Mouse (Mus musculus) limb, embryonic 13.5 days (tissue): Measurements from ENCODE around the gene H2-Ob. TPM values are rescaled to one million over a fixed set of nuclear protein-coding genes. Genes with fewer than 3 reads are reported as not detected.

Experiments
- ATAC-seq: fragments of 200-750 bp; cut with Nextera tagmentation; 2 replicates; pipeline ENCODE4 v1.8.0; 2017; ENCODE audit warnings: low read depth, moderate number of reproducible peaks, moderate TSS enrichment; ENCODE audit not compliant: low FRiP score
- H3K27ac ChIP-seq: fragments of 300-500 bp; sonication (generic); 2 replicates; pipeline ENCODE4 v1.5.1; 2015; ENCODE audit warnings: inconsistent platforms, mild to moderate bottlenecking, moderate library complexity
- H3K27me3 ChIP-seq: fragments of 300-500 bp; sonication (generic); 2 replicates; pipeline ENCODE4 v1.6.1; 2015; ENCODE audit warnings: mild to moderate bottlenecking, inconsistent platforms
- H3K36me3 ChIP-seq: fragments of 300-500 bp; sonication (generic); 2 replicates; pipeline ENCODE4 v1.6.1; 2015; ENCODE audit warnings: inconsistent platforms, mild to moderate bottlenecking, moderate library complexity
- H3K4me1 ChIP-seq: fragments of 300-500 bp; sonication (generic); 2 replicates; pipeline ENCODE4 v1.6.1; 2015; ENCODE audit warnings: inconsistent platforms
- H3K4me2 ChIP-seq: fragments of 300-500 bp; sonication (generic); replicated peaks from 2 replicates; pipeline ENCODE4 v1.6.1; 2015; ENCODE audit warnings: inconsistent platforms, mild to moderate bottlenecking, moderate library complexity
- H3K4me3 ChIP-seq: fragments of 300-500 bp; sonication (generic); 2 replicates; pipeline ENCODE4 v1.5.1; 2015; ENCODE audit warnings: moderate library complexity, mild to moderate bottlenecking, inconsistent platforms
- H3K9ac ChIP-seq: fragments of 300-500 bp; sonication (generic); 2 replicates; pipeline ENCODE4 v1.6.1; 2015; ENCODE audit warnings: mild to moderate bottlenecking, inconsistent platforms
- H3K9me3 ChIP-seq: fragments of 300-500 bp; sonication (generic); 2 replicates; pipeline ENCODE4 v1.6.1; 2016; ENCODE audit warnings: inconsistent platforms
- WGBS: fragments of 180-500 bp; shearing (Covaris S2); methylation state at CpG from one replicate; pipeline ENCODE4 v1.1.7; 2015; 5-methylcytosine and 5-hydroxymethylcytosine counted together
- polyA plus RNA-seq: library from polyadenylated mRNA; unstranded; fragments of >200 nt; fragmentation: Nextera tagmentation; extraction: Ambion mirVana; gene quantifications from 2 replicates; pipeline ENCODE4 v1.2.1, GENCODE M21; 2015

Gene H2-Ob
- polyA plus RNA-seq, 1 experiment from 2014 or later, result not detected

- H3K9me3 ChIP-seq, result no peaks in the 10 kb centered on the region
- H3K4me2 ChIP-seq, result no peak overlapping the region
- H3K36me3 ChIP-seq, result no peaks in the 10 kb centered on the region
- peaks cover 88% of the 10 kb centered on the region for H3K27me3 ChIP-seq
- no peak overlapping the region for H3K9ac ChIP-seq
- 85% methylated on average over 16 of the region's 16 CpGs for WGBS
- peaks cover 27% of the 10 kb centered on the region for H3K4me1 ChIP-seq
- no peak overlapping the region for H3K4me3 ChIP-seq
- ATAC-seq, result no peak
- H3K27ac ChIP-seq, result no peak overlapping the region
These were observed 37.8 kb upstream of the H2-Ob start for GRCm38 (mm10) chr17:34200772-34201505.

- peaks cover 88% of the 10 kb centered on the region for H3K27me3 ChIP-seq
- no peaks in the 10 kb centered on the region for H3K9me3 ChIP-seq
- peaks cover 27% of the 10 kb centered on the region for H3K4me1 ChIP-seq
- WGBS, result 73% methylated on average over 7 of the region's 7 CpGs
- no peak for ATAC-seq
- no peaks in the 10 kb centered on the region for H3K36me3 ChIP-seq
- no peak overlapping the region for H3K9ac ChIP-seq
- no peak overlapping the region for H3K4me3 ChIP-seq
- H3K4me2 ChIP-seq, result no peak overlapping the region
- no peak overlapping the region for H3K27ac ChIP-seq
These were observed 37.1 kb upstream of the H2-Ob start for GRCm38 (mm10) chr17:34201506-34202055.

GRCm38 (mm10) chr17:34202760-34203442, 35.8 kb upstream of the H2-Ob start:
- peaks cover 16% of the 10 kb centered on the region for H3K4me1 ChIP-seq
- 83% methylated on average over 4 of the region's 4 CpGs for WGBS
- H3K9me3 ChIP-seq, result no peaks in the 10 kb centered on the region
- no peak overlapping the region for H3K4me2 ChIP-seq
- H3K9ac ChIP-seq, result no peak overlapping the region
- no peak overlapping the region for H3K4me3 ChIP-seq
- H3K36me3 ChIP-seq, result no peaks in the 10 kb centered on the region
- no peak overlapping the region for H3K27ac ChIP-seq
- H3K27me3 ChIP-seq, result peaks cover 84% of the 10 kb centered on the region
- no peak for ATAC-seq

GRCm38 (mm10) chr17:34203444-34203843, 35.3 kb upstream of the H2-Ob start, which contains the start of gene Tap2:
Gene Tap2 (plus strand): TSS chr17:34203527.
- H3K27ac ChIP-seq, result no peak within 1 kb of the TSS
- peak within 1 kb of the TSS; percentile 69 for H3K4me3 ChIP-seq
- H3K9ac ChIP-seq, result peak within 1 kb of the TSS; percentile 76
- H3K4me1 ChIP-seq, result peaks cover 10% of the 10 kb centered on the region
- no peak for ATAC-seq
- no peaks in the 10 kb centered on the region for H3K9me3 ChIP-seq
- WGBS, result 65% methylated on average over 5 of the region's 5 CpGs
- H3K27me3 ChIP-seq, result peaks cover 82% of the 10 kb centered on the region
- no peaks in the 10 kb centered on the region for H3K36me3 ChIP-seq
- H3K4me2 ChIP-seq, result peak within 1 kb of the TSS; percentile 86

- H3K36me3 ChIP-seq, result no peaks in the 10 kb centered on the region
- H3K4me3 ChIP-seq, result peak overlapping the region; percentile 69
- ATAC-seq, result peak; percentile 64
- 0 out of 2 replicates have a peak, but pooled peaks cover under 1% of the 10 kb centered on the region for H3K9me3 ChIP-seq
- no peak overlapping the region for H3K27ac ChIP-seq
- H3K9ac ChIP-seq, result peak overlapping the region; percentile 76
- peaks cover 82% of the 10 kb centered on the region for H3K27me3 ChIP-seq
- peak overlapping the region; percentile 86 for H3K4me2 ChIP-seq
- H3K4me1 ChIP-seq, result peaks cover 10% of the 10 kb centered on the region; the same call in 1 of the 2 replicates
- WGBS, result under 1% methylated on average over 44 of the region's 44 CpGs
These were observed 34.2 kb upstream of the H2-Ob start for GRCm38 (mm10) chr17:34204303-34205010.

- Histone ChIP-seq H3K27ac (no peak overlapping the region), H3K9ac (peak overlapping the region; percentile 76), H3K4me3 (peak overlapping the region; percentile 69), H3K36me3 (no peaks in the 10 kb centered on the region), H3K27me3 (peaks cover 84% of the 10 kb centered on the region), H3K9me3 (peaks cover 5% of the 10 kb centered on the region; the same call in 1 of the 2 replicates), H3K4me1 (peaks cover 10% of the 10 kb centered on the region; the same call in 1 of the 2 replicates), H3K4me2 (peak overlapping the region; percentile 86)
- no peak for ATAC-seq
- 16% methylated on average over 18 of the region's 18 CpGs for WGBS
These were observed 33.5 kb upstream of the H2-Ob start for GRCm38 (mm10) chr17:34205021-34205745.

GRCm38 (mm10) chr17:34205746-34206176, 32.9 kb upstream of the H2-Ob start:
- Histone ChIP-seq H3K4me1 (peaks cover 10% of the 10 kb centered on the region; the same call in 1 of the 2 replicates), H3K4me3 (peak overlapping the region; percentile 69), H3K27ac (no peak overlapping the region), H3K4me2 (peak overlapping the region; percentile 86), H3K9ac (no peak overlapping the region), H3K27me3 (peaks cover 84% of the 10 kb centered on the region), H3K9me3 (peaks cover 5% of the 10 kb centered on the region; the same call in 1 of the 2 replicates), H3K36me3 (no peaks in the 10 kb centered on the region)
- 20% methylated on average over 9 of the region's 9 CpGs for WGBS
- ATAC-seq, result no peak

- no peak overlapping the region for H3K4me2 ChIP-seq
- no peak overlapping the region for H3K27ac ChIP-seq
- peaks cover 10% of the 10 kb centered on the region; the same call in 1 of the 2 replicates for H3K4me1 ChIP-seq
- H3K4me3 ChIP-seq, result no peak overlapping the region
- WGBS, result 84% methylated on average over 5 of the region's 5 CpGs
- peaks cover 5% of the 10 kb centered on the region; the same call in 1 of the 2 replicates for H3K9me3 ChIP-seq
- H3K9ac ChIP-seq, result no peak overlapping the region
- ATAC-seq, result no peak
- H3K36me3 ChIP-seq, result no peaks in the 10 kb centered on the region
- peaks cover 84% of the 10 kb centered on the region for H3K27me3 ChIP-seq
These were observed 32.0 kb upstream of the H2-Ob start for GRCm38 (mm10) chr17:34206731-34207130.

- Histone ChIP-seq H3K9ac (no peak overlapping the region), H3K27ac (no peak overlapping the region), H3K4me2 (no peak overlapping the region), H3K27me3 (peaks cover 89% of the 10 kb centered on the region), H3K4me3 (no peak overlapping the region), H3K9me3 (peaks cover 5% of the 10 kb centered on the region; the same call in 1 of the 2 replicates), H3K4me1 (peaks cover 10% of the 10 kb centered on the region; the same call in 1 of the 2 replicates), H3K36me3 (no peaks in the 10 kb centered on the region)
- ATAC-seq, result no peak
- 61% methylated on average over 3 of the region's 3 CpGs for WGBS
These were observed 31.2 kb upstream of the H2-Ob start for GRCm38 (mm10) chr17:34207456-34207855.

- ATAC-seq, result no peak
- Histone ChIP-seq H3K9me3 (peaks cover 5% of the 10 kb centered on the region; the same call in 1 of the 2 replicates), H3K27ac (no peak overlapping the region), H3K4me3 (no peak overlapping the region), H3K36me3 (no peaks in the 10 kb centered on the region), H3K27me3 (peaks cover 90% of the 10 kb centered on the region), H3K4me2 (no peak overlapping the region), H3K9ac (no peak overlapping the region), H3K4me1 (peaks cover 10% of the 10 kb centered on the region; the same call in 1 of the 2 replicates)
- 97% methylated on average over 9 of the region's 9 CpGs for WGBS
These were observed 30.8 kb upstream of the H2-Ob start for GRCm38 (mm10) chr17:34207866-34208265.

GRCm38 (mm10) chr17:34208421-34208820, 30.3 kb upstream of the H2-Ob start:
- Histone ChIP-seq H3K4me2 (no peak overlapping the region), H3K9ac (no peak overlapping the region), H3K27me3 (peaks cover 90% of the 10 kb centered on the region), H3K4me1 (peaks cover 10% of the 10 kb centered on the region; the same call in 1 of the 2 replicates), H3K4me3 (no peak overlapping the region), H3K27ac (no peak overlapping the region), H3K36me3 (no peaks in the 10 kb centered on the region), H3K9me3 (peaks cover 5% of the 10 kb centered on the region; the same call in 1 of the 2 replicates)
- no peak for ATAC-seq
- WGBS, result 24% methylated on average over 10 of the region's 10 CpGs
